Mouse (Mus musculus) NIH3T3 (cell line): ENCODE data around the gene Lrp2.

Source experiments
- DNase-seq: peaks from one replicate; pipeline ENCODE4 v3.0.0-alpha.2; 2012; ENCODE audit warnings: low read depth

Gene Lrp2

DNA sequence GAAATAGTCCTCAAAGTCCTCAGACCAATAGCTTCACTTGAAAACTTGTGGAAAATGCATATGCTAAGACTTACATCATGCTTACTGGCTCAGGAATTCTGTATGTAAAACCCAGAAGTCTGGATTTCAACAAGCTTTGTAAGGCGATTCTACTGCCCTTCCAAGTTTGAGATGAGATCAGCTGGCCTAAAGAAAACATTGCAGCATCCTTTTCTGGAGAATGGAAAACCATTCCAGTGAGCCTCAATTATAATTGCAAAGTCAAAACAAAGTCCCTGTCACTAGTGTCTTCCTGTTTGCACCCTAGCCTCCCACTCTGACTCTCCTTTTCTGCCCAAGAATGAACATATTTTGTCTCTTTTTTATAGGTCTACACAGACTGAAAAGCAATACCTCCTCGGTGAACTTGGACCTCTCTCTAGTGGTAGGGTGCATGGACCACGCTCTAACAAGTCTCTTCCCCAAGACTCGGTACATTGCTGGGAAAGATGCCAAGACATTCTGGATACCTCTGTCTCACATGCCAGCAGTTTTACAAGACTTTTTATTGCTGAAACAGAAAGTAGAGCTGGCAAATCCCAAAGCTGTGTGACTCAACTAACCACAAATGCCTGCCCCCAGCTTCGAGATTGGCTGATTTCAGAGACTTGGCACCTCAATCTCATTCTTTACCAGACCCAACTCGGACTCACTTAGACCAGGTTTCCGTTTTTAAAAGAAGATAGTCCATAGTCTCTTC is 184.8 kb downstream of the Lrp2 start:
- peak; percentile 93 for DNase-seq

DNA sequence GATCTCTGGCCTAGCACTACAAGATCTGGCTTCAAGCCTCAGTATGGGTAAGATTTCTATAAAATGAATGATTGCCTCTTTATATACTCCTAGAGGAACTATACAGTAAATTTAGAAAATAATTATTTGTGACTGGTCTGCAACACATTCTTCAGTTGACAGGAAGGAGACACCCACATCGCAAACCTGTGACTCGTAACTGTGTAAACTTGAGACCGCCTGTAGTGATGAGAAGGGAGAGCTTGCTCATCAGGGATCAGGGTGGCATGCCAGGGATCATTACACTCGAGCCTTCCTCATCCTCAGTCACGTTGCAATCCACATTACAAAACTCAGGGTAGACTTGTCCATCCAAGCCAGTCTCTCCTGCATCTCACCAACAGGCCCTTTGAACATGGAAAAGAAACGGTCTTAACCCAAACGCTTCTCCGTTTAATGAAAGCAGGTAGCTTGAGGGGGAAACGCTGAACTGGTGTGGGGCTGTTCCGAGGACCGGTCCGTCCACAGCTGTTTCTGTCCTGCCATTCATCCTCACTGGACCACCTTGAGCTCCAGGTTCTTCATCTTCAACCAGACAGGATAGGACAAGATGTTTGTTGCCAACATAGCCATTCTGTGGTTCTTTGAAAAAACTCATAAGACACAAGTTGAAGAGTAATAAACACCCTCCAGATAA is 189.0 kb downstream of the Lrp2 start:
- DNase-seq: no peak

GRCm38 (mm10) chr2:69395597-69396248 is 190.1 kb downstream of the Lrp2 start:
- no peak for DNase-seq

DNA sequence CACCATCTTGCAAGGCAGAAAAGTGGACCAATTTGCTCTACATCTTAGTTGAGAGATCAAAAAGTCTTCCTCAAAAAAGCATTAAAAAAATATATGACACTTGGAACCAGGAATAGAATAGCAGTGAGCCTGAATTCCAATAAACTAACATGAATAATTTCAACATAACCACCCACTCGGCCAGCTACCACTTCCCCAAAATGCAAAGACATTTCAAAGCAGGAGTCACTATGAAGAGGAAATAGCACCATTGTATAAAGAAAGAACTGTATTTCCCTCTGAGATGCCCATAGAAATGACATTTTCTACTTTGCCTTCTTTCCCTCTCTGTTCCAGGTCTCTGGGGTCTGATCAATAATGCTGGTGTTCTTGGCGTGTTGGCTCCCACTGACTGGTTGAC is 191.9 kb downstream of the Lrp2 start:
- DNase-seq: no peak

GRCm38 (mm10) chr2:69386118-69386871 is 199.6 kb downstream of the Lrp2 start:
- DNase-seq: no peak

DNA sequence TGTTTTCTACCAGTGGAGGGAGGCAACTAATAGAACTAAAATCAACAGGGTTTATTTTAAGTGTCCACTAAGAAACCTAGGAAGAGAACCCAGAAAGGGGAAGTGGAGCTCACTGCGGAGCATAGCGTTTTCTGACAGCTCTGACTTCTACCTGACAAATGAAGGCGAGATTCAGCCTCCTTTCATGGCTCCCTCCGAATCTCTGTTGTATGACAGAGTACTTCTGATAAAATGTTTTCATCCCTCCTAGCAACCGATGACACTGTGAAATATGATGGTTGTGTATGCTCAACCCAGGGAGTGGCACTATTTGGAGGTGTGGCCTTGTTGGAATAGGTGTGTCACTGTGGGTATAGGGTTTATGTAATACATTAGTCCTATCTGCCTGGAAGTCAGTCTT is 203.0 kb downstream of the Lrp2 start:
- no peak for DNase-seq

GRCm38 (mm10) chr2:69381740-69382139 is 204.1 kb downstream of the Lrp2 start:
- peak; percentile 55 for DNase-seq

- peak; percentile 94 for DNase-seq
These were observed 205.6 kb downstream of the Lrp2 start, which contains the start of gene Dhrs9 for GRCm38 (mm10) chr2:69380281-69380680. Gene Dhrs9, plus strand, starts transcription at chr2:69380445.

DNA sequence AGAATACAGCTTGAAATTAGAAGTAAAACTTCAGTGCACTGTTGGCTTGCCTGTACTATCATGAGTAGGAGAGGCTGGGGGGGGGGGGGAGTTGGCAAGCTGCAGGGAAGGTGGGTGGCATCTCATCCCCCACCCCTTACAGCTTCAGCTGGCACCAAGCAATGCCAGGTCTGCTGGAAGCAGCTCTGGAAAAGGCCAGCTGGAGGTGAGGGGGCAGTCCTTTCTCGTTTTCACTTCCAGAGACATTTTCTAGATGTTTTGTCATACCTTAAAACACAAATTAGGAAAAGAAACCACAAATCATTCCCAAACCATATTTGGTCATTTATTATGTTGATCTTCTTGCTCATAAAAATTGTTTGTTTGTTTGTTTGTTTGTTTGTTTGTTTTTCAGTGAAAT is 206.1 kb downstream of the Lrp2 start:
- peak; percentile 57 for DNase-seq

- DNase-seq: peak; percentile 48
These were observed 209.1 kb downstream of the Lrp2 start for GRCm38 (mm10) chr2:69376780-69377179.
